Mouse (Mus musculus) v-Abl transformed pro-B cells (cell line): Measurements from ENCODE around the gene Pfn1.

Experiments
- in situ Hi-C, 2 experiments: fragments of 400-800 bp; cut with MboI; formaldehyde crosslinking; loops; one replicate each; pipeline ENCODE4 v1.15.1; 2025; ENCODE audit not compliant: unreplicated experiment in 2 of 2

Pfn1 gene

DNA sequence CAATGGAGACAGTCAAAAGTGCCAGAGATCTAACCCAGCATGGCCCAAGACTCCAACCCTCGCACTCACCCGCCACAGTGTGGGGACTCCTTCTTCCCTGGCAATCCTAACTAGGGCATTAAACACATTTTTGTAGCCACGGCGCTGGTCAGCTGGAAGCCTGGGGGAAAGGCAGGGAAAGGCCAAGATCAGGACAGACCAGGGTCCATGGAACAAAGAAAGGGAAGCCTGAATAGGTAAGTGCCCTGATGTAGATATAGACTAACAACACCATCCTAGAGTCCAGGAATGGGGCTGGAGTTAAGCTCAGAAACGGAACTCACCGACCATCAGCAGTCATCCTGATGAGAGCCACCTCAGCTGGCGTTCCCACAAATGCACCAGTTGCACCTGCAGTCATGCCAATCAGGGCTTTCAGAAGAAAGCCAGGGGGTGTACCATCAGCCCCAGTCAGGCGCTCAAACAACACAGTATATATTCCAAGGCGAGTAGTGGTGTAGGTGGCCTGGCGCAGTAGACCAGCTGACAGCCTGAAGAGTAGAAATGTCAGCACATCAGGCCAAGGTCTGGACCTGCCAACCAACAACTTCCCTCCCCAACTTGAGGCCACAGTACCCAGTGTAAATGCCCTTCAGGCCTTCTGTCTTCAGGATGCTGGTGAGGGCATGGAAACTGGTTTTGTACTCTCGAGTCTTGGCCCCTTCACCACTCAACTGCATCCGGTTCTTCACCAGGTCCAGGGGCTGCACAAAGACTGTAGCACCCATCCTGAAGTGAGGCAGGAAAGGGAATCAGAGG lies 8.8 kb downstream of the Pfn1 start:
- in situ Hi-C loops = no loop called here

DNA sequence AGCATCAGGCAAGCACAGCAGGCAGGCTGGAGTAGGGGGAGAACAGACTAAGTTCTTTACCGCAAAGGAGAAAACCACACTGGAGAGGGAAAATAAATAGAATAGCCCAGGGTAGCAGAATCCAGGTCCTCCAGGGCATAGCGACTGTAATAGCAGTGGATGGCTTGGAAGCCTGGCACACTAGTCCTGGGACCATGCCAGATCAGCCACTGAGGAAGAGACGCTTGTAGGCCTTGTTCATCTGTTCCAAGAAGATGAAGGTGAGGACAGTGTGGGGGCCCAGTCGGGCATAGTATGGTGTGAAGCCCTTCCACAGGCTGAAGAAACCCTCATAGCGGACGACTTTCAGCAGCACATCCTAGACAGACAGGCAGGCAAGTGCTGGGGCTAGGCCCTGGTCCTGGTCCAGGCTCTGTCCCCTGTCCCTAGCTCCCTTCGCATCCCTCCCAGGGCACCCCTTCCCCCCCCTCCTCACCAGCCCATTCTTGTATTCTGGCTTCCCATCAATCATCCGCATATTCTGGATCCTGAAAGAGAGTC lies 9.8 kb downstream of the Pfn1 start:
- in situ Hi-C loops = no loop called here

DNA sequence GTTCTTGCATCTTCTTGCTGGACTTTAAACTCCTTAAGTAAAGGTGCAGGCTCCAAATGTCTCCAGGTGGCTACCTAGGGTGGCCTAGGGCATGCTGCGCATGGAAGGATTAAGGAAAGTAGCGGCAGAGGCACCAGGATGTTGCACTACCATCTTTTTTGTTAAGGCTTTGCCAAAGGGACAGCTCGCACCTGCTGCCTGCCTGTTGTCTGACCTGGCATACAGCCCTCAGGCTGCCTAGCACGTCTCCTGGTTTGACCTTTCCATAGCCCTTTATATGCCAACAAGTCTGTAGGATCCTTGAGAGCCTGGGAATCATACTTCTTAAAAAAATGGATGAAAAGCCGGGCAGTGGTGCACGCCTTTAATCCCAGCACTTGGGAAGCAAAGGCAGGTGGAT lies 11.4 kb downstream of the Pfn1 start:
- in situ Hi-C loops = no loop called here

DNA sequence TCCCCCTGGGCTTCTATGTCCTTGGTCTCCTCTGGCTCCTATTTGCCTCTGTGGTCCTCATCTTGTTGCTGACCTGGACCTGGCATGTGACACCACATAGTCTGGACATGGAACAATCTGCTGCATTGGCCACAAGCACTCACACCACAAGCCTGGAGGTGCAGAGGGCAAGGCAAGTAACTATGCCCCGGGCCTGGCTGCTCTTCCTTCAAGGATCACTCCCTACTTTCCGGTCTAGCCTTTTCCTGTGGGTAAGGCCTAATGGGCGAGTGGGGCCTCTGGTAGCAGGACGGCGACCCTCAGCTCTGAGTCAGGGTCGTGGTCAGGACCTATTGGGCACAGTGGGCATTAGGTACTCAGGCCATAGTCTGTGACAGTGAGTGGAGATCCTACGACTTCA lies 13.2 kb downstream of the Pfn1 start:
- in situ Hi-C loops = no loop called here

DNA sequence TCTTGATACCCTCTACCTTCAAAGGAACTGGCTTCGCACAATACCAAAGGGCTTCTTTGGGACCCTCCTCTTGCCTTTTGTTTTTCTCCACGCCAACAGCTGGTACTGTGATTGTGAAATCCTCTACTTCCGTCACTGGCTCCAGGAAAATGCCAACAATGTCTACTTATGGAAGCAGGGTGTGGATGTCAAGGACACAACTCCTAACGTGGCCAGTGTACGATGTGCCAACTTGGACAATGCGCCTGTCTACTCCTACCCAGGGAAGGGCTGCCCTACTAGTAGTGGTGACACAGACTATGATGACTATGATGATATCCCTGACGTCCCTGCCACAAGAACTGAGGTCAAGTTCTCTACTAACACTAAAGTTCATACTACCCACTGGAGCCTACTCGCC lies 14.5 kb downstream of the Pfn1 start:
- in situ Hi-C loops = loop anchor here in 1 of 2 experiments (10.0 kb wide), 1 partner anchor 45 kb away; the partner anchor contains the start of gene Camta2

DNA sequence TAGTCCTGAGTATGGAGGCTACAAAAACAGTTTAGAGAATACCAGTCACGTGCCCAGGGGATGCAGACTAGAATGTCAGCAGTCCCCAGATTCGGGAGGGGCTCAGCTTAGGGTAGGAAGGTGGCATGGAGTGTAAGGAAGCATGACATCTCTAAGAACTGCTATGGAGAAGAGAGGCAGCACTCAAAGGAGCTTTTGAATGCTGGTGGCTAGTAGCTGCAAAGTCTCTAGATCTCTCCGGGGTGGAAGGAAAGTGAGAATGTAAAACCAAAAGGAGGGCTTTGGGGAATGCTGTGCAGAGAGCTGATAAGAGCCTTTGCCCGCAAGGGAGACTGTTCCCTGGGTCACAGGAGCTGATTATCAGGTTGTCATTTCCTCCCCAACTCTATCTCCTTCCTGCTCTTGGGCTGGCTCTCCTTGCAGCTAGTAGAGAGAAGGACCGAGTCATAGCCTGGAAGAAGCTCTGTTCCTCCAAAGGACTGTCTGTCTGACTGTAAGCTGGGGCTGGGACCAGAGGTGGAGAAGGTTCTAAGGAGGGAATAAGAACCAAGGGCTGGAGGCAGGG lies 15.6 kb downstream of the Pfn1 start, which contains the start of gene Gp1ba:
Gp1ba (plus strand) TSS at position 409 of the 565 bp plus-strand sequence.
- in situ Hi-C loops = loop anchor here in 1 of 2 experiments (10.0 kb wide), 1 partner anchor 46 kb away; the partner anchor contains the start of gene Camta2

DNA sequence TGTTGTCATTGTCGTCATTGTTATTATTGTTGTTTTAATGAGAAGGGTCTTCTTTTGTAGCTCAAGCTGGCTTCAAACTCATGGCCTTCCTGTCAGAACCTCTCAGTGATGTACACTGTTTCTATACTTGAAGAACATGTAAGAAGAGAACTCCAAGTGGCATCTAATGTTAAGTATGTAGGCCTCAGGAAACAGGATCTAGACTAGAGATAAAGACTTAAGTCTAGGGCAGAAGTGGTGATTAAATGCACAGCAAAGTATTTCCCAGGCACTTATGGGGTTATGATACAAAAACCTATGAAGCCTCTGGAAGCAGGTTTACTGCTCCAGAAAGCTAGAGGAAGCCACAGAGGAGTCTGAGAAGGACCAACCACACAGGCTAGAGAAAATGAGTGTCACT lies 16.2 kb downstream of the Pfn1 start:
- in situ Hi-C loops = loop anchor here in 1 of 2 experiments (10.0 kb wide), 1 partner anchor 47 kb away; the partner anchor contains the start of gene Camta2

DNA sequence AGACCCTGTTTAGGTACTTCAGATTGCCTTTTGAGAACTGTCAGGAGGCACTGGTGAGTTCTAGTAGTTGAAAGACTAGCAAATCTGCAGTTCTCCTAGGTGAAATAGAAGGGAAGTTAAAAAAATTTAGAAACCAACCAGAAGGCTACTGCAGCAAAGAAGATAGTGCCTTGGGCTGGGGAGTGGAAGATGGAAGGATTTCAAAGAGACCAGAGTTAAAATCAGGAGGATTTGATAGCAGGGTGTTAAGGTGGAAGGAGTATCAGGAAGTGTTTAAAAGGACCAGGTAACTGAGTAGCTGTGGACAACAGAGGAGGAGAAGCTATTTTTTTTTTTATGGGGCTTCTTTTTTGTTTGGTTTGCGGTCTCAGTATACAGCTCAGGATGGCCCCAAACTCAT lies 16.7 kb downstream of the Pfn1 start:
- in situ Hi-C loops = loop anchor here in 1 of 2 experiments (10.0 kb wide), 1 partner anchor 47 kb away; the partner anchor contains the start of gene Camta2

DNA sequence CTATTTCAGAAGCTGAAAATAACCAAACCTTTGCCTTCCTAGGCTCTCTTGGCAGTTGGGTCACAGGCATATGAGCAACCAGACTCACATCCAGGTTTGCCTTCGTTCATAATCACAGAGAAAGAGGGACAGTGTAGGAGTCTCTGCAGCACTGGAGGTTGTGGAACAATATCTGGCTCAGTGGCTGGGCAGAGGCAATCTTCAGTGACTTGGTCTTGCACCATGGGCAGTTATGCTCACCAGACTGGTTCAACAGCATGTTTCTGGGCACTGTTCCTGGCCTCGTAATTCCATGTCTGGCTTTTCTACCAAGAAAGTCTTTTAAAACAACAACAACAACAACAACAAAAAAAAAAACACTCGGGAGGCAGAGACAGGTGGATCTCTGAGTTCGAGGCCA lies 18.8 kb downstream of the Pfn1 start:
- in situ Hi-C loops = loop anchor here in 1 of 2 experiments (10.0 kb wide), 1 partner anchor 49 kb away; the partner anchor contains the start of gene Camta2

DNA sequence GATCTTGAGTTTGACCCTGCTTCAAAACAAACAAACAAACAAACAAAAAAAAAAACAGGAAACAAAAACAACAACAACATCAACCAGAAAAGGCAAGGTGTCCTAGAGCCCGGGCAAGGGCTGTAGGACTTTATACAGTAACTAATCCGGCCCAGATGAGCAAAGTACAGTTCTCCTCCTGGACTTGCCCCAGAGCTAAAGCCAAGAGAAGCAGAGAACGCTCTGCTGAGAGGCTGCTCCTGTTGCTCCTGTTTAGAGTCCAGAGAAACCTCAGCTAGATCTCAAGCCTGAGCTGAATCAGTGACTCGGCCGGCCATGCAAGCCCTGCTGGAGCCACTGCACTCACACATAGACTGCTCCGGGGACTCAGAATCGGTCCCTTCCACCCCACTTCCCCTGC lies 24.3 kb downstream of the Pfn1 start:
- in situ Hi-C loops = loop anchor here in 1 of 2 experiments (10.0 kb wide), 1 partner anchor 55 kb away; the partner anchor contains the start of gene Camta2

DNA sequence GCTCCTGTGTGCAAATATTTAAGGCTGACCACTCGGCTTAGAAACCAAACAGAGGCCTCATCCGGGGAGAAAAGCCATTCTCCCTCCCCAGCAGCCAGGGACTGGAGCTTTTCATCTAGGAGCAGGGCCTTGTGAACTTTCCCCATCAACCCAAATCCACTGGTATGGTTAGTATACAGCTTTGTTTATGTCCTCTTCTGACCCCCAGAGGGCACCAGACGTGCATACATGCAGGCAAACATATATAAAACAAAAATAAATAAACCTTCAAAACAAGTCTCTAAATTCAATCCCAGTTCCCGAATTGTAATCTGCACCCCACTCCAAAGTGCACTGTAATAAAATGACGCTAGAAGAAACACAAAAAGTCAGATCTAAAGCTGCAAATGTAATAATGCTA lies 24.9 kb downstream of the Pfn1 start:
- in situ Hi-C loops = loop anchor here (5.0 to 10.0 kb wide), 3 partner anchors 128 to 215 kb away; partner anchors contain the start of gene Pelp1 (in 1 of the 2)

DNA sequence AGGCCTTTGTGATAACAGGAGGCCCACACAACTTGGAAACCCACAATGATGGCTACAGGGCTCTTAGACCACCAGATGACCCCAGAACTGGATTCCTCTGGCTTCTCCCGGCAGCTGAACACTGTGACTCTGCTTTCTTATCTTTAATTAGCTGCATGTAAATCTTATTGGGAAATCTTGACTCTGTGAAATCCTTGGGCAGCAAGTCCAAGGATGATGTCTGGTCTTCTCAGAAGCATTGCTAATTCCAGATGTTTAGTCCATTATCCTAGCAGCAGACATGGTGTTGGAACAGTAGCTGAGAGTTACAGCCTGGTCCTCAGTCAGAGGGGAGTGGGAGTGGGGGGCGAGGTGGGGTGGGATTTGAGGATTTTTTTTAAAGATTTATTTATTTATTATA lies 26.0 kb downstream of the Pfn1 start:
- in situ Hi-C loops = loop anchor here (5.0 to 10.0 kb wide), 3 partner anchors 129 to 214 kb away; partner anchors contain the start of gene Pelp1 (in 1 of the 2)

DNA sequence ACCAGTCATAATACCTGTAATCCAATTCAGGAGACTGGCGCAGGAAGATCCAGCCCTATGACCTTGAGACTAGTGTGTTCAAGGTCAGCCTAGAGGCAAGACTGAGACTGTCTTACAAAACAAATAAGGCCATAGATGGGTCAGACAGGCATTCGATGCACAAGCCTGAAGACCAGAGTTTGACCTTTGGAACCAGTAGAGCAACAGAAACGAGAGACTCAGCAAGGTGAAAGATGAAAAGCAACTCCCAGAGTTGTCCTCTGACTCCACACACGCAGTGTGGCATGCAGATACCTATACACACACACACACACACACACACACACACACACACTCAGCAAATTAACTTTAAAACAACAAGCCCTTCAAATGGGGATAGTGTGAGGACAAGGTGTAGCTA lies 27.6 kb downstream of the Pfn1 start:
- in situ Hi-C loops = loop anchor here (5.0 to 10.0 kb wide), 3 partner anchors 130 to 212 kb away; partner anchors contain the start of gene Pelp1 (in 1 of the 2)

DNA sequence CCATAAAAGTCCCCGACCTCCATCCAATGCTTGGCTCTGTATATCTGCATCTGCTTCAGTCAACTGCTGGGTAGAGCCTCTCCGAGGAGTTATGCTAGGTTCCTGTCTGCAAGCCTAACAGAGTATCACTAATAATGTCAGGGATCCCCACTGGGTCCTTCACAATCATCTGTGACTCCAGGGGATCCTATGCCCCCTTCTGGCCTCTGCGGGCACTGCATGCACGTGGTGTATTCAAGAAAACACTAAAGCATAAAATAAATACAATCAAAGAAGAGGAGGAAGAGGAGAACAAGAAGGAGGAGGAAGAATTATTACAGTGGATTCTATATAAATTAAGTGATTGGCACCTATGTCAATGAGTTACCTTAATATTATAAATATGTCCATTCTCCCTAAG lies 29.0 kb downstream of the Pfn1 start:
- in situ Hi-C loops = loop anchor here (5.0 to 10.0 kb wide), 3 partner anchors 132 to 211 kb away; partner anchors contain the start of gene Pelp1 (in 1 of the 2)

DNA sequence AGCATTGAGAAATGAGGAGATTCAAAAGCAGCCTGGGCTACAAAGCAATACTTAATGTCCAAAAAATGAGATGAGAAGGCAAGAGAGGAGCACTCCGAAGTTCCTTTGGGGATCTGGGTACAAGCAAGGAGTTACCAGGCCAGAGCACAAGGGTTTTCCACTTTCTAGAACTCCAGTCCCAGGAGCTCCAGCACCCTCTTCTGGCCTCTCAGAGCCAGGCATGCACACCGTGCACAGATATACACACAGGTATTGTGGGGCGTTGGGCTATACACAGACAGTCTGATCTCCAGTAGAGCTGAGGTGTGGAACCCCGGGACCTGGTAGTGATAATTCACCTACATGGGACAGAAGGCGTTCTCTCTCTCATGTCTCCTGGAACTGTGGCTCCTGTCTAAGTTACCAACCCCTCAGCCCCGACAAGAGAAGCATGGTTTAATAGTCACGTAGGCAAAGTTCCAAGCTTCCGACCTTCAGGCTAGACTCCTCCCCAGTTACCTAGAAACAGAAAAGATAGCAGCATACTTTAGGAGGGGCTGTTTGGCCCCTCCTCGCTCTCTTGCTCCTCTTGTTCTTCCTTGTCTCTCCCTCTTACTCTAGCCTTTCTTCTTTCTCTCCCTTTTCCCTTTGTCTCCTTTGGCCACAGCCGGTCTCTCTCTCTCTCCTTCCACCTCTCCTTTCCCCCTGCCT lies 31.2 kb downstream of the Pfn1 start:
- in situ Hi-C loops = loop anchor here in 1 of 2 experiments (10.0 to 25.0 kb wide), 2 partner anchors 208 to 386 kb away; partner anchors contain the start of genes 0610010K14Rik, Bcl6b, Gm21988 and Pelp1

DNA sequence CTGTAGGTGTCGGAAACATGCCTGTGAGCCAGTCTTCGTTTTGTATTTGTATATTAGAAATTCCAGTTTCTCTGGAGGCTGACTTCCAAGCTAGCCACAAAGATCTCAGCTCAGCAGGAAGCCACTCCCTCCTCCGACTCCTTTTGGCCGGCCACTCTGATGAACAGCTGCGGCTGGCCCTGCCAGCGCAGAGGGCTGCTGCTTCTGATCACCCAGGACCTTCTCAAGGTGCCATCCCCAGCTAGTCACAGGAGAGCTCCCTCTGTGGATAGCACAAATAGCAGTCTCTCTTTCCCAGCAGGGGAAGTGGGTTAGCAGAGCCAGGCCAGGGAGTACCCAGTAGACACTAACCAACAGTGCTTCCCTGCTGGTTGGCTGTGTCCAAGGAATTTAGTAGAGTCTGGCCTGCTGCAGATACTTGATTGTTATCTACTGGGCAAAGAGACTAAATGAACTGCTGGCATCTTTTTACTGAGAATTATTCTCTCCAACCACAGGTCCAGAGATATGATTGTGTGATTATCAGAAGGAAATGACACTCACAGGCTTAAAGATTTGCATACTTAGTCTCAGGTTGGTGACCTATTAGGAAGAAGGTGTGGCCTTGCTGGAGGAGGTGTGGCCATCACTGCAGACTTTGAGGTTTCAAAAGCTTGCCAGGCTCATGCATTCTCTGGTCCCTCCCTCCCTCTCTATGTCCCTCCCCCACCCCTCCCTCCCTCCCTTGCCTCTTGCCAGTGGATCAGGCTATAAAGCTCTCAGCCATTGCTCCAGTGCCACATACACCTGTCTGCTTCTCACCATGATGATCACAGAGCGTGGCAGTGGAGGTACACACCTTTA lies 32.3 kb downstream of the Pfn1 start:
- in situ Hi-C loops = loop anchor here in 1 of 2 experiments (10.0 to 25.0 kb wide), 2 partner anchors 207 to 385 kb away; partner anchors contain the start of genes 0610010K14Rik, Bcl6b, Gm21988 and Pelp1

DNA sequence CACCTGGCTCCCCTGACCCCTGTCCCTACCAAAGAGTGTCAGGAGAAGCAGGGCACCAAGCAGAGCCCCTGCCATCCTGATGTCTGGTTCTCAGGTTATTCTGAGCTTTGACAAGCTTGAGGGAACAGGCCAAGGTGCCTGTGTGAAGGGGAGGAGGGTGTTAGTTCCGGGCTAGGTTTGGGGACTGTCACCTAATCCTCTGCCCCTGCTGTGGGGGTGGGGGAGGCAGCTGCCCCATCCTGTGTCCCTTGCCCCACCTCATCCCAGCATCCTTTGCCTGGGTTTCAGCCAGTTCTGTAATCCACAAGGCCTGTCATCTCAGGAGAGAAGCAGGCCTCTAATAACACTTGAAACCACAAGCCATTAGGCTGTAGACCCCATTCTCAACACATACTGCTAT lies 35.3 kb downstream of the Pfn1 start, which contains the start of gene Chrne:
Chrne (minus strand) TSS at position 116 of the 400 bp plus-strand sequence.
- in situ Hi-C loops = loop anchor here in 1 of 2 experiments (25.0 kb wide), 1 partner anchor 382 kb away; the partner anchor contains the start of genes 0610010K14Rik, Bcl6b, Gm21988 and Rnasek

DNA sequence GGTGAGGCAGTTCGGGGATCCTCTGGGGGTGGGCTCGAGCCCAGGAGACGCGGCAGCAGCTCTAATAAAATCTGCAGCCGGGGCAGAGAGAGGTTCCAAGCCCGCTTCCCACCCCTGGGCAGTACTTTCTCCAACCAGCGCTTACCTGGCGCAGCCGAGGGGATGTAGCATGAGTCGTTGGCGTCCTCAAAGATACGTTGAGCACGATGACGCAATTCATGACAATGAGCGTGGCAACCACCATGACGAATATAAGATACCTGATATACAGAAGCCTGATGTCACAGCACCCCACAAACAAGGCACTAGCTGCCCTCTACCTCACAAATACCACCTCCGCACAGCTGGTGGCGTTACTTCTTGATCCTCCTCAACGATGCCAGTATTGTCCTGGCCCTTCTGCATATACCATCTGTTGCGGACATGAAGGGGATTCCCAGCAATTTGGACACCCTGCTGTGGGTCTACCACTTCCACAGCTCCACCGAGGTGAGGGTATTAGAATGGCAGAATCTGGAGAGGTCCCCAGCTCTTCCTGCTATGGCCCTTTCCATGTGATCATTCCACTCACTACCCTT lies 38.8 kb downstream of the Pfn1 start, which contains the start of gene 4930544D05Rik:
4930544D05Rik (plus strand) TSS at position 333 of the 578 bp plus-strand sequence.
- in situ Hi-C loops = loop anchor here in 1 of 2 experiments (25.0 kb wide), 1 partner anchor 378 kb away; the partner anchor contains the start of genes 0610010K14Rik, Bcl6b, Gm21988 and Rnasek
